Comparison of ENCODE assay signal across 19 mouse cellular contexts in genomic region chr3:41407520-41407919, GRCm38 (mm10).
"Had no signal": no experiment of that assay in that cellular context is flagged by ENCODE, and none has a peak within 500 bp of the region (broad histone marks: within the 10 kb centered on the region; RNA-seq: fewer than 3 reads in every experiment).

No protein-coding gene starts in this region.

- DNase-seq: lung, adult 18-20 months; lung, embryonic 14.5 days; lung, postnatal 10 days; lung, postnatal 4 days; retina, postnatal 1 day; right cerebral cortex, adult 18-20 months; right cerebral cortex, postnatal 14 days; thymus, adult 2 months; thymus, postnatal 25 days; thymus, postnatal 4 days had no signal

- H3K36me3 ChIP-seq: midbrain, embryonic 10.5 days; midbrain, embryonic 13.5 days; neural tube, embryonic 13.5 days; neural tube, embryonic 15.5 days; stomach, embryonic 15.5 days had no signal

- H3K4me3 ChIP-seq: megakaryocyte, embryonic 14.5 days; myocyte had no signal

- H3K9me3 ChIP-seq: midbrain, embryonic 10.5 days; midbrain, embryonic 13.5 days; neural tube, embryonic 13.5 days; neural tube, embryonic 15.5 days; stomach, embryonic 15.5 days had no signal

- H3K9ac ChIP-seq: liver, embryonic 14.5 days; lung, embryonic 14.5 days; stomach, embryonic 15.5 days had no signal

- H3K27me3 ChIP-seq: megakaryocyte, embryonic 14.5 days; neural tube, embryonic 13.5 days; neural tube, embryonic 15.5 days; stomach, embryonic 15.5 days had no signal

- H3K4me1 ChIP-seq: megakaryocyte, embryonic 14.5 days had no signal

- H3K27ac ChIP-seq: liver, embryonic 14.5 days; neural tube, embryonic 13.5 days; stomach, embryonic 15.5 days; stomach, postnatal 0 days had no signal
